Comparison of ENCODE assay signal across 9 mouse cellular contexts in the genomic region with DNA sequence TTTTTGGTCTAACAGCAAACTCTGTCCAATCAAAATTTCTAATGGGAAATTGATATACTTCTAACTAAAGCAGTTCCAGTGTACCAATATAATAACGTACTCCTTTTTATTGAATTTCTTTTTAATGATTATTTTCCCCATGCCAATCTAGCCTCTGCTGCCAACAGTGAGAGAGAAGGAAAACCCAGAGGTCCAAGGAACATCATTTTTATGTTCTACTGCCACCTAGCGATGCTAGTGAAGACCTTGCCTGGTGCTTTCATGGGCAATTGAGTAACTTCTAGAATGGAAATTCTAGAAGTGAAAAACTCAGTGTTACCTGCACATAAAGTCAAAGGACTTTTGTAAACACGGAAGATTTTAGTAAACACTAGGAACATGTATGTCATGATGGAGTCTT. TPM values are rescaled to one million over a fixed set of nuclear protein-coding genes. Genes with fewer than 3 reads are reported as not detected.
DNase-seq lines count a peak whose midpoint lies in the region; ATAC-seq and TF ChIP-seq lines count a peak whose summit lies in the region.
"Had no signal": no experiment of that assay in that cellular context is flagged by ENCODE, and none has a peak within 500 bp of the region (broad histone marks: within the 10 kb centered on the region; RNA-seq: fewer than 3 reads in every experiment).

No protein-coding gene starts in this region.

- H3K4me3 ChIP-seq in kidney, embryonic 14.5 days (ENCODE audit: low read length): no peak overlapping the region
- H3K4me3 ChIP-seq in MEL (ENCODE audit: control insufficient read depth in 1 of 2, insufficient read depth in 1 of 2, low read depth in 2 of 2, low read length in 2 of 2): no peak overlapping the region
- H3K4me3 ChIP-seq in limb, embryonic 14.5 days (replicated peaks; ENCODE audit: low read length): no peak overlapping the region

- TF ChIP-seq CTCF in MEL (IDR thresholded peaks at IDR 0.05 in 2 of 3, conservative IDR thresholded peaks at IDR 0.05 in 1 of 3; ENCODE audit: control insufficient read depth in 1 of 3, insufficient read depth in 1 of 3, low read depth in 2 of 3, low read length in 3 of 3, poor library complexity in 1 of 3, severe bottlenecking in 1 of 3): peak in 2 of 3 experiments; percentile 26 to 43; a peak in 3 of 6 replicates

- H3K4me1 ChIP-seq in kidney, embryonic 14.5 days (ENCODE audit: control insufficient read depth, insufficient read depth, low read length): no peaks in the 10 kb centered on the region
- no peaks in the 10 kb centered on the region for H3K4me1 ChIP-seq in MEL (ENCODE audit: control insufficient read depth in 1 of 2, insufficient read depth in 2 of 2, low read length in 2 of 2)
- no peaks in the 10 kb centered on the region for H3K4me1 ChIP-seq in limb, embryonic 14.5 days (ENCODE audit: control insufficient read depth, insufficient read depth, low read length)

- no peak overlapping the region for H3K27ac ChIP-seq in kidney, embryonic 14.5 days (ENCODE audit: low read depth, low read length)
- no peak overlapping the region for H3K27ac ChIP-seq in MEL (ENCODE audit: control insufficient read depth, low read depth, low read length)
- H3K27ac ChIP-seq in limb, embryonic 14.5 days (replicated peaks; ENCODE audit: low read depth, low read length): no peak overlapping the region

- 13% methylated on average over 3 of the region's 3 CpGs for WGBS in kidney, embryonic 14.5 days
- WGBS in limb, embryonic 14.5 days: 3% methylated on average over 3 of the region's 3 CpGs

- H3K9me3 ChIP-seq in kidney, embryonic 14.5 days (ENCODE audit: control insufficient read depth, low read length): no peaks in the 10 kb centered on the region
- H3K9me3 ChIP-seq in MEL (replicated peaks; ENCODE audit: insufficient read depth, low read length): no peaks in the 10 kb centered on the region
- no peaks in the 10 kb centered on the region for H3K9me3 ChIP-seq in limb, embryonic 14.5 days (ENCODE audit: control insufficient read depth, low read length)

- no peaks in the 10 kb centered on the region for H3K27me3 ChIP-seq in kidney, embryonic 14.5 days (ENCODE audit: control insufficient read depth, insufficient read depth, low read length)
- no peaks in the 10 kb centered on the region for H3K27me3 ChIP-seq in MEL (ENCODE audit: control insufficient read depth in 1 of 2, insufficient read depth in 2 of 2, low read length in 2 of 2)
- no peaks in the 10 kb centered on the region for H3K27me3 ChIP-seq in limb, embryonic 14.5 days (ENCODE audit: control insufficient read depth, insufficient read depth, low read length)

- H3K4me2 ChIP-seq in kidney, embryonic 14.5 days (replicated peaks; ENCODE audit: low read depth, low read length): no peak overlapping the region
- H3K4me2 ChIP-seq in limb, embryonic 14.5 days (replicated peaks; ENCODE audit: low read depth, low read length, severe bottlenecking): no peak overlapping the region

- no peaks in the 10 kb centered on the region for H3K79me2 ChIP-seq in MEL (ENCODE audit: control insufficient read depth, insufficient read depth, low read length, poor library complexity)

- no peak for DNase-seq in kidney, postnatal 25 days
- DNase-seq in MEL (ENCODE audit: low read depth, low spot score): peak; percentile 19
- DNase-seq in embryo, embryonic 11.5 days (ENCODE audit: low read depth, low spot score): peak; percentile 30
- peak; percentile 86 for DNase-seq in limb, embryonic 14.5 days (ENCODE audit: low spot score)
- DNase-seq in lung, postnatal 25 days (ENCODE audit: low spot score): no peak
- no peak for DNase-seq in spleen, postnatal 14 days (ENCODE audit: low spot score in 2 of 2)

- TF ChIP-seq EP300 in MEL (IDR thresholded peaks at IDR 0.05; ENCODE audit: low read depth in 1 of 2, low read length in 2 of 2): no peak

- peak; percentile 80; the same call in 1 of the 2 replicates for ATAC-seq in kidney, embryonic 14.5 days (ENCODE audit: low FRiP score, low TSS enrichment)
- no peak for ATAC-seq in limb, embryonic 14.5 days (ENCODE audit: low FRiP score, low read depth)
- ATAC-seq in megakaryocyte progenitor cell, adult 5-6 weeks (replicated peaks; ENCODE audit: poor library complexity): no peak; the same call in 1 of the 2 replicates

- no peaks in the 10 kb centered on the region for H3K36me3 ChIP-seq in kidney, embryonic 14.5 days (ENCODE audit: control insufficient read depth, insufficient read depth, low read length)
- no peaks in the 10 kb centered on the region for H3K36me3 ChIP-seq in MEL (ENCODE audit: control insufficient read depth in 1 of 2, insufficient read depth in 2 of 2, low read length in 2 of 2)
- H3K36me3 ChIP-seq in limb, embryonic 14.5 days (ENCODE audit: control insufficient read depth, insufficient read depth, low read length): no peaks in the 10 kb centered on the region

- no peak for TF ChIP-seq POLR2A in MEL (IDR thresholded peaks at IDR 0.05; ENCODE audit: control insufficient read depth in 1 of 2, insufficient read depth in 1 of 2, low read depth in 1 of 2, low read length in 2 of 2, poor library complexity in 1 of 2)
- no peak for TF ChIP-seq POLR2A in limb, embryonic 14.5 days (IDR thresholded peaks at IDR 0.05; ENCODE audit: borderline replicate concordance, extremely low read depth, insufficient read depth, insufficient read length)

- peak; percentile 51 for TF ChIP-seq RAD21 in MEL (IDR thresholded peaks at IDR 0.05; ENCODE audit: low read depth, low read length)

- no peak overlapping the region for H3K9ac ChIP-seq in kidney, embryonic 14.5 days (ENCODE audit: low read depth, low read length)
- H3K9ac ChIP-seq in MEL (ENCODE audit: control insufficient read depth, low read depth, low read length, poor library complexity, severe bottlenecking): no peak overlapping the region
- no peak overlapping the region for H3K9ac ChIP-seq in limb, embryonic 14.5 days (ENCODE audit: low read depth, low read length, severe bottlenecking)

TF ChIP-seq in MEL, 35 proteins besides CTCF, POLR2A, EP300 and RAD21:
- TF ChIP-seq ZC3H11A (IDR thresholded peaks at IDR 0.05; ENCODE audit: low read depth, low read length): peak; percentile 7; the same call in 1 of the 2 replicates
- no peak for TF ChIP-seq UBTF (IDR thresholded peaks at IDR 0.05; ENCODE audit: borderline replicate concordance, insufficient read depth, low read depth, low read length)
- no peak for TF ChIP-seq POLR2AphosphoS2 (IDR thresholded peaks at IDR 0.05; ENCODE audit: low read length)
- TF ChIP-seq GABPA (IDR thresholded peaks at IDR 0.05; ENCODE audit: low read depth, low read length): no peak
- TF ChIP-seq MAZ (IDR thresholded peaks at IDR 0.05; ENCODE audit: low read depth, low read length): no peak
- TF ChIP-seq SMC3 (IDR thresholded peaks at IDR 0.05; ENCODE audit: low read depth, low read length): peak; percentile 41

RNA-seq across cellular contexts. Expression of a gene that starts 8.4 kb away (rescaled TPM):
- polyA plus RNA-seq in kidney, embryonic 14.5 days (2014; fragmentation: Nextera tagmentation; extraction: Ambion mirVana): not detected in 2 replicates
- not detected in 2 replicates for total RNA-seq in MEL (2012; rRNA removed)
- polyA plus RNA-seq in MEL (2012; ENCODE audit: insufficient read depth in 1 of 2, insufficient read length in 2 of 2, low read depth in 1 of 2, low replicate concordance in 2 of 2, missing spikeins in 1 of 2): not detected
- not detected in 2 replicates for polyA plus RNA-seq in limb, embryonic 14.5 days (2012; rRNA removed)
- polyA plus RNA-seq in limb, embryonic 14.5 days (2014; fragmentation: Nextera tagmentation; extraction: Ambion mirVana): not detected in 2 replicates
- not detected in 2 replicates for total RNA-seq in megakaryocyte progenitor cell, adult 5-6 weeks (2015)
- total RNA-seq in megakaryocyte progenitor cell, adult 5-6 weeks (2017): not detected in 2 replicates
- total RNA-seq: neutrophil, adult 5-6 weeks had no signal

RNA-seq across cellular contexts. Expression of a gene that starts 23.5 kb away (rescaled TPM):
- polyA plus RNA-seq in kidney, embryonic 14.5 days (2014; fragmentation: Nextera tagmentation; extraction: Ambion mirVana): not detected in 2 replicates
- not detected in 2 replicates for total RNA-seq in MEL (2012; rRNA removed)
- polyA plus RNA-seq in MEL (2012; ENCODE audit: insufficient read depth in 1 of 2, insufficient read length in 2 of 2, low read depth in 1 of 2, low replicate concordance in 2 of 2, missing spikeins in 1 of 2): not detected
- polyA plus RNA-seq in limb, embryonic 14.5 days (2012; rRNA removed): not detected in 2 replicates
- polyA plus RNA-seq in limb, embryonic 14.5 days (2014; fragmentation: Nextera tagmentation; extraction: Ambion mirVana): not detected in 2 replicates
- not detected in 2 replicates for total RNA-seq in megakaryocyte progenitor cell, adult 5-6 weeks (2015)
- total RNA-seq in megakaryocyte progenitor cell, adult 5-6 weeks (2017): not detected in 2 replicates
- total RNA-seq: neutrophil, adult 5-6 weeks had no signal

RNA-seq across cellular contexts. Expression of a gene that starts 38.7 kb away (rescaled TPM):
- not detected in 2 replicates for polyA plus RNA-seq in kidney, embryonic 14.5 days (2014; fragmentation: Nextera tagmentation; extraction: Ambion mirVana)
- total RNA-seq in MEL (2012; rRNA removed): not detected in 2 replicates
- polyA plus RNA-seq in MEL (2012; ENCODE audit: insufficient read depth in 1 of 2, insufficient read length in 2 of 2, low read depth in 1 of 2, low replicate concordance in 2 of 2, missing spikeins in 1 of 2): not detected
- not detected in 2 replicates for polyA plus RNA-seq in limb, embryonic 14.5 days (2012; rRNA removed)
- polyA plus RNA-seq in limb, embryonic 14.5 days (2014; fragmentation: Nextera tagmentation; extraction: Ambion mirVana): not detected in 2 replicates
- total RNA-seq in megakaryocyte progenitor cell, adult 5-6 weeks (2015): not detected in 2 replicates
- not detected in 2 replicates for total RNA-seq in megakaryocyte progenitor cell, adult 5-6 weeks (2017)
- total RNA-seq: neutrophil, adult 5-6 weeks had no signal

Comparison
In these comparisons a context has a peak if more than half of its experiments do, and no peak if none do; other contexts are left out.
1. DNase-seq: peak in MEL (single experiment), embryo, embryonic 11.5 days (single experiment) and limb, embryonic 14.5 days (single experiment); none in kidney, postnatal 25 days (0 of 2), lung, postnatal 25 days (single experiment) and spleen, postnatal 14 days (0 of 2).